Mouse (Mus musculus) embryo, embryonic 11.5 days (tissue): ENCODE data around the gene Tmprss15.

Source experiments
- DNase-seq: peaks from one replicate; pipeline ENCODE4 v3.0.0-alpha.2; 2012; ENCODE audit warnings: low read depth, low spot score

Tmprss15 gene

GRCm38 (mm10) chr16:78922644-78923043 lies 168.3 kb downstream of the Tmprss15 start:
- no peak for DNase-seq
